Mouse (Mus musculus): ENCODE results near the gene Zfp729b. TPM values are rescaled to one million over a fixed set of nuclear protein-coding genes. Genes with fewer than 3 reads are reported as not detected.
A peak's percentile ranks its signal among the peaks of the same experiment; 100 is the strongest.

Gene Zfp729b
- polyA plus RNA-seq, 1 experiment, result 0.86 TPM

GRCm38 (mm10) chr13:67552505-67553346 is 56.8 kb downstream of the Zfp729b start:
- WGBS, result under 1% methylated on average over 44 of the region's 44 CpGs
- peak overlapping the region; percentile 60 for H3K4me3 ChIP-seq (ENCODE audit: insufficient read depth, low read depth, low read length)
- peak; percentile 95 for DNase-seq
- H3K27me3 ChIP-seq (replicated peaks; ENCODE audit: control insufficient read depth, insufficient read depth, low read length), result no peaks in the 10 kb centered on the region
- H3K27ac ChIP-seq (ENCODE audit: insufficient read depth, low read depth, low read length), result peak overlapping the region; percentile 36; the same call in 1 of the 2 replicates
- H3K4me1 ChIP-seq (ENCODE audit: control insufficient read depth, insufficient read depth, low read length), result 0 out of 2 replicates have a peak, but pooled peaks cover 4% of the 10 kb centered on the region
- no peak for TF ChIP-seq POLR2A (IDR thresholded peaks at IDR 0.05; ENCODE audit: low read depth, low read length)
- TF ChIP-seq CTCF (conservative IDR thresholded peaks at IDR 0.05; ENCODE audit: insufficient read depth, insufficient read length, low read depth, low read length), result no peak
- no peaks in the 10 kb centered on the region for H3K36me3 ChIP-seq (ENCODE audit: control insufficient read depth, insufficient read depth, low read length)

GRCm38 (mm10) chr13:67545941-67546340 is 63.6 kb downstream of the Zfp729b start:
- Histone ChIP-seq H3K27ac (ENCODE audit: insufficient read depth, low read depth, low read length) (no peak overlapping the region), H3K36me3 (ENCODE audit: control insufficient read depth, insufficient read depth, low read length) (peaks cover 22% of the 10 kb centered on the region), H3K4me3 (ENCODE audit: insufficient read depth, low read depth, low read length) (no peak overlapping the region), H3K4me1 (ENCODE audit: control insufficient read depth, insufficient read depth, low read length) (no peaks in the 10 kb centered on the region), H3K27me3 (replicated peaks; ENCODE audit: control insufficient read depth, insufficient read depth, low read length) (no peaks in the 10 kb centered on the region)
- WGBS, result 78% methylated on average over 1 of the region's 1 CpGs
- TF ChIP-seq CTCF (conservative IDR thresholded peaks at IDR 0.05; ENCODE audit: insufficient read depth, insufficient read length, low read depth, low read length) (no peak), POLR2A (IDR thresholded peaks at IDR 0.05; ENCODE audit: low read depth, low read length) (no peak)
- no peak for DNase-seq

Other genes starting within 250 kb of the Zfp729b start
- 0.20 TPM in 1 of 2 replicates, not detected in the other for gene Gm28044, start 249.2 kb downstream of the Zfp729b start, polyA plus RNA-seq (2012; rRNA removed)
- gene Zfp953, start 249.1 kb downstream of the Zfp729b start, polyA plus RNA-seq (2012; rRNA removed), result 0.23 and 0.47 TPM in 2 replicates
- gene Gm28041, start 234.0 kb downstream of the Zfp729b start, polyA plus RNA-seq (2012; rRNA removed), result 0.25 TPM in 1 of 2 replicates, not detected in the other
- 0.15 and 0.31 TPM in 2 replicates for gene Zfp456, start 233.9 kb downstream of the Zfp729b start, polyA plus RNA-seq (2012; rRNA removed)
- 1.8 and 3.4 TPM in 2 replicates for gene Zfp429, start 209.9 kb downstream of the Zfp729b start, polyA plus RNA-seq (2012; rRNA removed)
- gene Zfp459, start 188.3 kb downstream of the Zfp729b start, polyA plus RNA-seq (2012; rRNA removed), result 0.24 and 0.44 TPM in 2 replicates
- gene Zfp874a, start 158.1 kb downstream of the Zfp729b start, polyA plus RNA-seq (2012; rRNA removed), result 2.0 and 2.8 TPM in 2 replicates
- gene Zfp874b, start 125.4 kb downstream of the Zfp729b start, polyA plus RNA-seq (2012; rRNA removed), result 3.5 TPM in 2 replicates
- gene Zfp58, start 109.2 kb downstream of the Zfp729b start, polyA plus RNA-seq (2012; rRNA removed), result 0.88 and 1.3 TPM in 2 replicates
- not detected in 2 replicates for gene Gm26965, start 83.6 kb downstream of the Zfp729b start, polyA plus RNA-seq (2012; rRNA removed)
- 28.0 and 30.8 TPM in 2 replicates for gene Zfp87, start 83.5 kb downstream of the Zfp729b start, polyA plus RNA-seq (2012; rRNA removed)
- 2.2 and 3.3 TPM in 2 replicates for gene Zfp748, start 55.9 kb downstream of the Zfp729b start, polyA plus RNA-seq (2012; rRNA removed)
- not detected in 2 replicates for gene Gm49345, start 28.1 kb upstream of the Zfp729b start, polyA plus RNA-seq (2012; rRNA removed)
- gene Zfp729a, start 28.1 kb upstream of the Zfp729b start, polyA plus RNA-seq (2012; rRNA removed), result 0.91 and 1.4 TPM in 2 replicates
- gene Zfp738, start 77.4 kb upstream of the Zfp729b start, polyA plus RNA-seq (2012; rRNA removed), result 3.6 and 4.2 TPM in 2 replicates
- gene Zfp65, start 119.5 kb upstream of the Zfp729b start, polyA plus RNA-seq (2012; rRNA removed), result 1.1 and 1.9 TPM in 2 replicates
- gene Zfp85, start 145.5 kb upstream of the Zfp729b start, polyA plus RNA-seq (2012; rRNA removed), result 0.53 and 0.58 TPM in 2 replicates
- 0.90 and 2.1 TPM in 2 replicates for gene Zfp493, start 170.0 kb upstream of the Zfp729b start, polyA plus RNA-seq (2012; rRNA removed)
- 0.61 and 1.1 TPM in 2 replicates for gene Zfp273, start 204.0 kb upstream of the Zfp729b start, polyA plus RNA-seq (2012; rRNA removed)
- gene Gm10037, start 221.4 kb upstream of the Zfp729b start, polyA plus RNA-seq (2012; rRNA removed), result 1.9 and 2.5 TPM in 2 replicates

Measured in kidney, adult 2 months (tissue).